Mouse (Mus musculus) gastrocnemius, postnatal 36 days (tissue): Measurements from ENCODE around the gene Cdk1. TPM values are rescaled to one million over a fixed set of nuclear protein-coding genes. Genes with fewer than 3 reads are reported as not detected.

Experiments
- DNase-seq, 2 experiments: peaks; one replicate each; pipeline ENCODE4 v3.0.0; 2022
- intact Hi-C: fragments of 180-260 bp; cut with DNase I; formaldehyde crosslinking; loops from one replicate; pipeline ENCODE4 v1.15.1; 2025
- total RNA-seq, 2 experiments: library from RNA; stranded (reverse); gene quantifications; 2 replicates each; pipeline ENCODE4 v1.2.3; 2021

The Cdk1 gene
- total RNA-seq, 2 experiments from 2014 or later = 0.86 to 1.6 TPM

- DNase-seq = no peak
- intact Hi-C loops = no loop called here
These were observed 1.5 kb downstream of the Cdk1 start for GRCm38 (mm10) chr10:69351071-69351841.

GRCm38 (mm10) chr10:69348206-69348605 lies 4.5 kb downstream of the Cdk1 start:
- no peak for DNase-seq
- intact Hi-C loops = no loop called here

DNA sequence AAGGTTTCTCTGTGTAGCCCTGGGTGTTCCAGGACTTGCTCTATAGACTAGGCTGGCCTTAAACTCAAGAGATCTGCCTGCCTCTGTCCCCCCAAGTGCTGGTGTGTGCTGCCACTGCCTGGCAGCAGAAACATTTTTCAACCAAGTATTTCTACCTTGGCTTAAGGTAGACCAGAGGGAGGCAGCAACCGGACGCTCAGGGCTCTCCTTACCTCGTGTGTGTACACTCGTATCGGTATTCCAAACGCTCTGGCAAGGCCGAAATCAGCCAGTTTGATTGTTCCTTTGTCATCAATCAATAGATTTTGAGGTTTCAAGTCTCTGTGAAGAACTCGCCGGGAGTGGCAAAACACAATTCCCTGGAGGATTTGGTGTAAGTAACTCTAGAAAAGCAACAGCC lies 10.4 kb downstream of the Cdk1 start:
- intact Hi-C loops = no loop called here
- no peak for DNase-seq

GRCm38 (mm10) chr10:69341570-69342227 lies 11.0 kb downstream of the Cdk1 start:
- DNase-seq = no peak
- intact Hi-C loops = no loop called here

DNA sequence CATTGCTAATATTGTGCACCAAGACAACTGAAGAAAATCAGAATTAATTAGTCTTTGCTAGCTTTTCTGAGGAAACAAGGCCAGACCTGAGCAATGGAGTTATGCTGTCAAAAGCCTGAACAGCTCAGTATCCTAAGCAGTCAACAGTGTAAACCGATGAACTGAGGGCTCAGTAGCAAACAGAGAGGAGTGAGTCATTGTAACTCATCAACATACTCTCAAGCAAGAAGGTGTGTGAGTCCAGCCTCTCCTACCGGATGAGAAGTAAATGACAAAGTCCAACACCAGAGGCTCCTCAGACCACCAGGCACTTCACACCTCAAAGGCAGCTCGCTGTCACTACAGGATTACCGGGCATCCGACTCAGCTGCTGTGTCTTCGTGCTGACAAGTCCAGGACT lies 12.7 kb downstream of the Cdk1 start:
- intact Hi-C loops = no loop called here
- no peak for DNase-seq

DNA sequence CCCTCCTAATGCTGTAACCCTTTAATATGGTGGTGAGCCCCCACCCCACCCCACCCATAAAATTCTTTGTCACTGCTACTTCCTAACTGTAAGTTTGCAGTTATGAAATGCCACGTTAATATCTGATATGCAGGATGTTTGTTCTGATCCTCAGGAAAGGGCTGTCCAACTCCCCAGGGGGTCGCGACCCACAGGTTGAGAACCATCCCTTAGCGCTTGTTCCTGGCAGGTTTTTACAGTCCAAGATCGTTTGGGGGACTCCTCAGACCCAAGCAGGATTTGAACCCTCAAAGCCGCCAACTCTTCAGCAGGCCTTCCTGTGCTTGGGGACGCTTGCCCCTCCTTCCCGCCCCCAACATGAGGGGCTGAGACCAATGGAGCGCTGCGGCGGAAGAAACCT lies 16.5 kb downstream of the Cdk1 start:
- intact Hi-C loops = no loop called here
- no peak for DNase-seq

DNA sequence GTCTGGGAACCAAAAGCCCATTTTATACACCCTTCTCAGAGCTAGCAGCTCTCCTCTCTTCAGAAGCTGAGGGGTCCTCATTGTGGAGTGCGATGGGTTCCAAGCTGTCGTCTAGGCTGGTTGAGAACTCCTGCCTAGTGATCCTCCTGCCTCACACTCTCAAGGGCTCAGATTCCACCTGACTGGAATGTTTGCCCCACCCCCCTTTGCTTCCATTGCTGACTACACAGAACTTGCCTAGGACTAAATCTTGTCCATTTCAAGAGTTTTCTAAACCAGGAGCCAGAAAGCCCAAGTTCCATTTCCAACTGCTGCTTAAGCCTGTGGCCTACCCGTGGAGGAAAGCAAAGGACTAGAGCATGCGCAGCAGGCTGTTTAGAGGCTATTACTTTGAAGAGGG lies 17.1 kb downstream of the Cdk1 start:
- intact Hi-C loops = no loop called here

DNA sequence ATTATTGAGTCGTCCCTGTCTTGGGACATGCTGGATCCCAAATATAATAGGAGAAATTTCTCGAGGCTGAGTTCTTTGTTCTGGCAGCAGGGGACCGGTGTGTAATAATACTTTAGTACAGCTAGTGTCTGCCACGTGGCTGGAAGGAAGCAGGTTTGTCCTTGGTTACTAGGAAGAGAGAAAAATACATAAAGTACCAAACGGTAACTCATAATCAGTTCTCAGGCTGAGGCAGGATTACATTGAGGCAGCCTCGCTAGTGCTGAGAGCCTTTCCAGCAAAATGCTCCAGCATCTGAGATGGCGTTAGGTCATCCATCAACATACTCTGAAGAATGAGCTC lies 17.6 kb downstream of the Cdk1 start:
- intact Hi-C loops = no loop called here
- no peak for DNase-seq

More for the DNA sequence above, 17.1 kb downstream of the Cdk1 start:
- no peak for DNase-seq

GRCm38 (mm10) chr10:69334271-69335194 lies 18.2 kb downstream of the Cdk1 start:
- no peak for DNase-seq

GRCm38 (mm10) chr10:69333212-69333611 lies 19.5 kb downstream of the Cdk1 start:
- no peak for DNase-seq
- intact Hi-C loops = no loop called here

More at GRCm38 (mm10) chr10:69334271-69335194, 18.2 kb downstream of the Cdk1 start:
- intact Hi-C loops = no loop called here

GRCm38 (mm10) chr10:69331231-69331630 lies 21.5 kb downstream of the Cdk1 start:
- intact Hi-C loops = no loop called here
- DNase-seq = no peak

- intact Hi-C loops = no loop called here
- DNase-seq = no peak
These were observed 24.1 kb downstream of the Cdk1 start for GRCm38 (mm10) chr10:69328656-69329046.

- intact Hi-C loops = no loop called here
These were observed 24.6 kb downstream of the Cdk1 start for GRCm38 (mm10) chr10:69328029-69328655.

DNA sequence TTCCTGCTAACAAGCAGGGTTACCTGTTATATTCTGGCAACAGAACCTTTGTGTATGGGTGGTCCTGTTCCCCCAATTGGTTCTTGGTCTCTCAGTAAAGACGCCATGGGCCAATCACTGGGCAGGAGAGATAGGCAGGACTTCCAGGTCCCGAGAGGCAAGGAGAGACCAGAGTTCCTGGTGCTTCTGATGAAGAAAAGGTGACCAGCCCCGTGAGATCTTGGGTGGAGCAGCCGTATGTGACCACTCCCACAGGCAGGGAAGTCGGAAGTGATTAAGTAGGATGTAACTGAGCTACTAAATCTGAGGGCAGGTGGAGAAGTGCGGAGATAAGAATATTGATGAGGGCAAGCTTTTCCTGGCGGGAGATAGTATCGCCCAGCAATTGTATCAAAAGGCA lies 25.4 kb downstream of the Cdk1 start:
- intact Hi-C loops = no loop called here
- DNase-seq = no peak

More at GRCm38 (mm10) chr10:69328029-69328655, 24.6 kb downstream of the Cdk1 start:
- no peak for DNase-seq

DNA sequence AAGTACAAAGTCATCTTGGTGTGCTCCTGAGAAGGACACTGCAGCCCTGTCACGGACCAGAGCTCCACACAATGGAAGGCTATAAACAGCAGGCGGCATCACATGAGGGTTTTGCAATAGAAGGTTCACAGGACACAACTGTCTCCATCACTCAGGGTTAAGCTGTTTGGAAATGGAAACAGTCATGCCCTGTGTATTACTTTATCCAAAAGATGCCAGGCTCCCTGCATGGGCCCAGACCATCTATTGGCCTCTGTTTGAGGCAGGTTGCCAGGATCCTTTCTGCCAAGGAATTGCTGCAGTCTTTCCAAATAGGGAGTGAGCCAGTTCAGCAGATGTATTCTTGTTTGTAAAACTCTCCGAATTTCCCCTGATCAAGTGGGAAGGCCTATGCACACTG lies 26.3 kb downstream of the Cdk1 start:
- DNase-seq = no peak
- intact Hi-C loops = no loop called here

DNA sequence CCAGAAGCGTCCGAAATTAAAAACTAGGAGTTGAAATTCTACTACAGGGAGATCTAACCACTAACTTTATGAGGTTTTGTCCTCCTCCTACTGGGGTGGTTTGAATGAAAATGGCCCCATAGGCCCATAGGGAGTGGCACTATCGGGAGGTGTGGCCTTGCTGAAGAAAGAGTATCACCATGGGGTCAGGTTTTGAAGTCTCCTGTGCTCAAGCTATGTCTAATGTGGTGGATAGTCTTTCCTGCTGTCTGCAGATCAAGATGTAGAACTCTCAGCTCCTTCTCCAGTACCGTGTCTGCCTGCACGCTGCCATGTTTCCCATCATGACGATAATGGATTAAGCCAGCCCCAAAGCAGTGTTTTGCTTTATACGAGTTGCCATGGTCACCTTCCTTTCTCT lies 27.9 kb downstream of the Cdk1 start:
- intact Hi-C loops = no loop called here
- DNase-seq = no peak

DNA sequence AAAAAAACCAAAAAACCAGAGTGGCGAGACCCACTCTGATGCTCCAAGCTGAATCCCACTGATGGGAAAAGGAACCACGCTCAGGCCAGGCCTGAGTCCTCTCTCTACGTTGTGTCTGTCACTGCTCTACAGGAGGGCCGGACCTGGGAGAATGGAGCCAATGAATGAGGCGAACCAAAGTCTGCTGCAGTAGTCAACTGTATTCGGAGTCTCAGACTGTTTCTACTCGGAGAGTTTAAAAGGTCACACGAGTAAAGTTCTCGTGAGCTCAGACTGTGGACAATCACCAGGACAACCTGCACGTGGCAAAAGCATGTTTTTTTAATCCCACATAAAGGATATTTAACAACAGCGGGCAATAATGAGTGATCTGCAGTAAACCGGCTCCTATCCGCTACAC lies 28.8 kb downstream of the Cdk1 start:
- no peak for DNase-seq
- intact Hi-C loops = no loop called here

DNA sequence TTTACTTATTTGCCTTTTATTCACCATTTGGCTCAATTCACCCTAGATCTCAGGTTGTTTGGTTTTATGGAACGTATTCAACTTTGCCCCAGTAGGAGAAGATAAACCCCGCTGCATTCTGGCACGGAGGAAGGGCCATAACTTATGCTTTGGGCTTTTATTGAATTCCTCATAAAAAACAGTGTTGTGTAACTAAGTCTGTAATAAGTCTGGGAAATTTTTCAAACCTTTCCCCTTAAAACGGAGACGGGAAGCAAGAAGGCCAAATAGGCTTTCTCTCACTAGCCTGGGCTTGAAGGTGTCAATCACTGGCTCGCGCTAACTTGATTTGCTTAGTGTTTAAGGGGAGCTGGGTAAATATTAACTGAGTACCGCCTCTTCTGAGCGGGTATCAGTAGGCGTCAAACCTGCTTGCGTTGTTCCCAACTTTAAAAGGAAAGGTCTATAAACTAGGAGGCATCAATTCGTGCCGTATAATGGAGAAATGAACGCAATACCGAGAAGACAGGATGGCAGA lies 31.2 kb downstream of the Cdk1 start:
- DNase-seq = no peak
- intact Hi-C loops = no loop called here

GRCm38 (mm10) chr10:69320667-69321518 lies 31.8 kb downstream of the Cdk1 start:
- intact Hi-C loops = no loop called here

GRCm38 (mm10) chr10:69318514-69318913 lies 34.2 kb downstream of the Cdk1 start:
- no peak for DNase-seq
- intact Hi-C loops = no loop called here

More at GRCm38 (mm10) chr10:69320667-69321518, 31.8 kb downstream of the Cdk1 start:
- DNase-seq = peak; percentile 71 to 81
